Mouse (Mus musculus) neural tube, embryonic 12.5 days (tissue): Measurements from ENCODE around the gene Tgfbi. TPM values are rescaled to one million over a fixed set of nuclear protein-coding genes. Genes with fewer than 3 reads are reported as not detected.

Experiments used
- ATAC-seq: fragments of 200-750 bp; cut with Nextera tagmentation; 2 replicates; pipeline ENCODE4 v1.8.0; 2017; ENCODE audit warnings: low read depth, mild to moderate bottlenecking, moderate TSS enrichment, moderate library complexity; ENCODE audit not compliant: low FRiP score
- H3K27ac ChIP-seq: fragments of 300-500 bp; sonication (generic); 2 replicates; pipeline ENCODE4 v1.5.1; 2016
- H3K27me3 ChIP-seq: fragments of 300-500 bp; sonication (generic); replicated peaks from 2 replicates; pipeline ENCODE4 v1.6.1; 2016; ENCODE audit warnings: mild to moderate bottlenecking
- H3K36me3 ChIP-seq: fragments of 300-500 bp; sonication (generic); 2 replicates; pipeline ENCODE4 v1.6.1; 2016; ENCODE audit warnings: mild to moderate bottlenecking
- H3K4me1 ChIP-seq: fragments of 300-500 bp; sonication (generic); 2 replicates; pipeline ENCODE4 v1.6.1; 2016
- H3K4me2 ChIP-seq: fragments of 300-500 bp; sonication (generic); replicated peaks from 2 replicates; pipeline ENCODE4 v1.6.1; 2016; ENCODE audit warnings: mild to moderate bottlenecking
- H3K4me3 ChIP-seq: fragments of 300-500 bp; sonication (generic); 2 replicates; pipeline ENCODE4 v1.5.1; 2016
- H3K9ac ChIP-seq: fragments of 300-500 bp; sonication (generic); 2 replicates; pipeline ENCODE4 v1.6.1; 2016; ENCODE audit warnings: mild to moderate bottlenecking
- H3K9me3 ChIP-seq: fragments of 300-500 bp; sonication (generic); 2 replicates; pipeline ENCODE4 v1.6.1; 2016; ENCODE audit warnings: mild to moderate bottlenecking
- WGBS: fragments of 180-500 bp; shearing (Covaris S2); methylation state at CpG from one replicate; pipeline ENCODE4 v1.1.7; 2016; 5-methylcytosine and 5-hydroxymethylcytosine counted together
- polyA plus RNA-seq: library from polyadenylated mRNA; unstranded; fragments of >200 nt; fragmentation: Nextera tagmentation; extraction: Ambion mirVana; gene quantifications from 2 replicates; pipeline ENCODE4 v1.2.1, GENCODE M21; 2016

Gene Tgfbi
- polyA plus RNA-seq, 1 experiment from 2014 or later: 39.9 TPM

DNA sequence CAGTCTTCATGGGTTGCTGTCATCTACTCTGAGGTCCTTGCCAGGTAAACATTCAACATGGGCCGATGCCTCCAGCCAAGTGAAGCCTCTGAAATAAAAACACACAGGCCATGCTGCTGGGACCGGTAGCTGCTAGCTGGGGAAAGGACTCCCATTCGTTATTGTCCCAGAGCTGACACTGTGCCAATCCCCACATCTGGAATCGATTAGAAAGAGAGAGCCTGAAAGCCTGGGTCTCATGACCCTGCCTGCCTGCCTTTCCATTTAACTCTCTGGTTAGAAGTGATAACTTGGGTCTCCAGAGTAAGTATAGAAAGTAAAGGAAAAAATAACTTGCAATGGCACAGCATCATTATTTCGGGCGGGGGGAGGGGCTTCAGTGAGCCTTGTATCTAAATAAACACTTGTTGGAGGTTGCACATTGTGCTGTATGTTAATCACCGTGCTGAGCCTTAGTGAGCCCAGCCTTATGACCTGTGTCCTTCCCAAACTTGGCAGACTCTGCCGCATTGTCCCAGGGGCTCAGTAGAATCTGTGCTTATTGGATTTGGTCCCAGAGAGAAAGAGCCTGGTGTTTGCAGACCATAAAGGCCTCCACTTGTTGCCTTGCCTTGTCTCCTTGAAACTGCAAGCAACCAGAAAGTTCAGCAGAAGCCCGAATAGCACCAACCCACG is 9.0 kb upstream of the Tgfbi start:
- H3K4me1 ChIP-seq: peaks cover 4% of the 10 kb centered on the region; the same call in 1 of the 2 replicates
- ATAC-seq: no peak
- H3K9ac ChIP-seq: no peak overlapping the region
- H3K4me3 ChIP-seq: no peak overlapping the region
- 74% methylated on average over 10 of the region's 10 CpGs for WGBS
- no peaks in the 10 kb centered on the region for H3K9me3 ChIP-seq
- H3K36me3 ChIP-seq: no peaks in the 10 kb centered on the region
- no peak overlapping the region for H3K4me2 ChIP-seq
- H3K27me3 ChIP-seq: no peaks in the 10 kb centered on the region
- no peak overlapping the region for H3K27ac ChIP-seq

DNA sequence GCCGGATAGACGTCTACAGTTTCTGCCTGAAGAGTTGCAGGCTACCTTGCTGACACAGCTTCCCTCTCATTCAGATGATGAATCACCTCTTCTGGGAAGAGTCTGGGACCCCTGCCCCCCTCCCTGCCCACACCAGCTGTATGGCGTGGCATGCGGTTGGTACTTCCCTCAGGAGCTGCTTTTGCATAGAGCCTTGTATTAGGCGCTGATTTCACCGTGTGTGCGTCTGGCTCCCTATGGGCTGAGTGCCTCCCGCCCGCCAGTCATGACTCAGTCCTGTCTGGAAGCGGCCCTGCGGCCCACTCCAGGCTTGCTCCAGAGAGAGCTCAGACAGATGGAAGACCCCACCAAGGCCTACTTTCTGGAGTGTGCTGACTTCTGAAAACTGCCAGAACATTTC is 8.1 kb upstream of the Tgfbi start:
- no peak overlapping the region for H3K4me3 ChIP-seq
- no peak overlapping the region for H3K9ac ChIP-seq
- H3K36me3 ChIP-seq: no peaks in the 10 kb centered on the region
- no peak overlapping the region for H3K27ac ChIP-seq
- H3K4me2 ChIP-seq: no peak overlapping the region
- peaks cover 4% of the 10 kb centered on the region; the same call in 1 of the 2 replicates for H3K4me1 ChIP-seq
- H3K27me3 ChIP-seq: no peaks in the 10 kb centered on the region
- 0 out of 2 replicates have a peak, but pooled peaks have one; percentile 37 for ATAC-seq
- WGBS: 40% methylated on average over 11 of the region's 11 CpGs
- no peaks in the 10 kb centered on the region for H3K9me3 ChIP-seq

DNA sequence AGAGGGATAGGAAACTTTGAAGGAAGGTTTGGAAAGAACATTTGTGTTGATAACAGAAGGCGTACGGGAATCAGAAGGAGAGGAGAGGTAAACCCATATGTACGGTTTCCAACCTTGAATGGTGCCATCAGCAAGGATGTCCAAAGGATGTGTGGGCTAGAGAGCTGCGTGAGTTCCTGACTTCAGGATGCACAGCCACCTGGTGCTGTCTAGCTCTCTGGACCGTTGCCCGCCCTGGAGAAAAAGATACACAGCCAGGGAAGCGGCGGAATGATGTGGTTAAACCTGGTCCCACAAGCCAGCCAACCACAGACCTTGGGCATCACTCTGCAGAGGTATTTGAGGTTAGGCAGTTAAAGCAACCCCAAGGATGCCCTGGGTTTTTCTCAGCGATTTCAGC is 3.8 kb upstream of the Tgfbi start:
- Histone ChIP-seq H3K4me1 (peaks cover 13% of the 10 kb centered on the region), H3K36me3 (no peaks in the 10 kb centered on the region), H3K27me3 (peaks cover 8% of the 10 kb centered on the region; the same call in 1 of the 2 replicates), H3K27ac (no peak overlapping the region), H3K9ac (no peak overlapping the region), H3K4me3 (no peak overlapping the region), H3K9me3 (no peaks in the 10 kb centered on the region), H3K4me2 (no peak overlapping the region)
- no peak for ATAC-seq
- WGBS: 93% methylated on average over 9 of the region's 9 CpGs

DNA sequence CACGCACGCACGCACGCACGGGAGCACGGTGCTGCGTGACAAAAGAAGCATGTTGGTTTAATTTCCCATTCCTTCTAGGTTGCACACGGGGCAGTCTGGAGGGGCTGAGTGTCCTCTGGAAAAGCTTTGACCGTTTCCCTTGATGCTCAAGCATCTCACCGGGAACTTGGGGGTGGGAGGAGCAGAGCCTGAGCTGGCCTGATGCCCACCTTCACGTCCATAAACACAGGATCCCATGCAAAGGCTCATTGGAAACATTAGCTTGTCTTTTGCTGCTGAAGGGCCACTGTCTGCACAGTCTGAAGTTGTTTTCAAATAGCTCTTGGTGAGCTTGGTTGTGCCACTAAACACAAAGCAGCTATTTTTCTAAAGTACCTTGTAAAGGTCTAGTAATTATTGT is 2.6 kb upstream of the Tgfbi start:
- Histone ChIP-seq H3K27ac (no peak overlapping the region), H3K4me1 (peaks cover 9% of the 10 kb centered on the region), H3K4me3 (no peak overlapping the region), H3K27me3 (peaks cover 16% of the 10 kb centered on the region), H3K36me3 (no peaks in the 10 kb centered on the region), H3K9me3 (no peaks in the 10 kb centered on the region), H3K4me2 (no peak overlapping the region), H3K9ac (no peak overlapping the region)
- WGBS: 76% methylated on average over 11 of the region's 11 CpGs
- ATAC-seq: no peak

DNA sequence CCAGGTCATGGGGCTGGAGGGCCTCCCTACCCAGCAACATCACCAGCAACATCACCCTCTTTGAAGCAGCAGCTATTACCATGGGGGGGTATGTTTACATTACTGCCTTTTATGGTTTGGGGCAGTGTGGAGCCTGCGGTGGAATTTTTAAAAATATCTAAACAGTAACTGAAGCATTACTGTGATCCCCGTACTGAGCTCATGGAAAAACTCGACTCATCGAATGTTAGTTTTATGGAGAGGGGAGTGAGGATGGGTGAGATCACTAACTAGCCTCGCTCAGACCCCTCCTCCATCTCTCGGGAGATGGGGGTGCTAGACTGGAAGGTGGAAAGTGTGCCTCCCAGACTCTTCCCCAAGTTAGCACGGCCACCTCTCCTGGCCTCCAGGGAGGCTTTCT is 2.1 kb upstream of the Tgfbi start:
- Histone ChIP-seq H3K27me3 (peaks cover 16% of the 10 kb centered on the region), H3K9ac (no peak overlapping the region), H3K4me3 (no peak overlapping the region), H3K4me2 (no peak overlapping the region), H3K36me3 (no peaks in the 10 kb centered on the region), H3K9me3 (no peaks in the 10 kb centered on the region), H3K4me1 (peaks cover 13% of the 10 kb centered on the region), H3K27ac (no peak overlapping the region)
- no peak for ATAC-seq
- 53% methylated on average over 7 of the region's 7 CpGs for WGBS

DNA sequence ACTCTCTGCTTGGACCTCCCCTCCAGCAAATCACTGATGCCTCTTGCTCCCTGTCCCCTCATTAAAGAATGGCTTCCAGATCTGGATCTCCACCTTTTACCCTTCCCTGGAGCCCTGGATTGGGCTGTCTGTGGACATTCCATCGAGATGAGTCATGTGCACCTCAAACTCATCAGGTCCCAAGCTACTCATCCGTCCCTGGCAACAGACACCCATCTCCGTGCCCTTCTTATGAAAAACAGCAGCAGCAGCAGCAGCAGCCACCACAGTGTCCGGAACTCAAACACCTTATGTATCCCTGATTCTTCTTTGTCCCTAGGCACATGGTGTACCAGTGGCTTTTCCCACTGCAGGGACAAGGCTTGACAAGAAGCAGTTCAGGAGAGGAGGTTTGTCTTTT is 1.5 kb upstream of the Tgfbi start:
- Histone ChIP-seq H3K9ac (no peak overlapping the region), H3K4me1 (peaks cover 19% of the 10 kb centered on the region), H3K36me3 (no peaks in the 10 kb centered on the region), H3K4me2 (no peak overlapping the region), H3K27ac (no peak overlapping the region), H3K27me3 (peaks cover 16% of the 10 kb centered on the region), H3K4me3 (no peak overlapping the region), H3K9me3 (no peaks in the 10 kb centered on the region)
- no peak for ATAC-seq
- 83% methylated on average over 4 of the region's 4 CpGs for whole genome bisulfite sequencing

DNA sequence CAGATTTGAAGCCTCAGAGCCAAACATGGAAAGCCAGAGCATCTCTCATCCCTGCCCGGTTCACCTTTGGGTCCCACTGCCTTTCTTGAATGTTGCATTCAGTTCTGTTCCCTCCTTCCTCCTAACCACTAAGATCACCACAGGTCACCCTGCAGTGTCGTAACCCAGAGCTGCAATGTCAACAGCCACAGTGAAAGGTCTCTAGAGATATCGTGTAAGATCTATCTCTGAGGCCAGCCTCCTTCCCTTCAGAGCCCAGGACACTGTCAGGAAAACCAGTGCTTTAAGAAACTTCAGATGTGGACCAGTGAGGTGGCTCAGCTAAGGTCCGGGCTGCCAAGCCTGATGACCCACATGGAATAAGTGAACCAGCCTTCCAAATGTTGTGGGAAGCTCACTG is 1.8 kb downstream of the Tgfbi start:
- H3K9me3 ChIP-seq: no peaks in the 10 kb centered on the region
- peak overlapping the region; percentile 97 for H3K4me2 ChIP-seq
- H3K4me1 ChIP-seq: peaks cover 21% of the 10 kb centered on the region
- peaks cover 16% of the 10 kb centered on the region for H3K27me3 ChIP-seq
- no peak for ATAC-seq
- H3K36me3 ChIP-seq: no peaks in the 10 kb centered on the region
- no peak overlapping the region for H3K9ac ChIP-seq
- H3K27ac ChIP-seq: no peak overlapping the region
- no peak overlapping the region for H3K4me3 ChIP-seq
- WGBS: 77% methylated on average over 4 of the region's 4 CpGs

DNA sequence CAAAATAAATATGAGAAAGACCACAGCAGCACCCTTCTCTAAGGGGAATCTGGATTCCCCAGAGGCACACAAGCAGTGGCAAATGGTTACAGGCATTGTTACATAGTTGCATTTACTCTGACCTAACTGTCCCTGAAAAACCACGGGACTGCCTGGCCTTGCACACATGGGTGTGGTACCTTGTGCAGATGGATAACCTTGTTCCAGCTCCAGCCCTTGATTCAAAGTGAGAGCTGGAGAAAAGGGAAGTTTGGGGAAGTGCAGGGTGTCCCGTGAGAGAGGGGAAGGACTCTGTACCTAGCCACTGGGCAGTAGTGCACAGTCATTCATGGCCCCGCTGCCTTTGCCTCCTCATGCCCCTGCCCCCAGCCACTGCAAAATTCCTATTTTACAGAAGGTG is 2.4 kb downstream of the Tgfbi start:
- H3K9me3 ChIP-seq: no peaks in the 10 kb centered on the region
- no peak overlapping the region for H3K9ac ChIP-seq
- no peaks in the 10 kb centered on the region for H3K36me3 ChIP-seq
- H3K27ac ChIP-seq: no peak overlapping the region
- ATAC-seq: no peak
- no peak overlapping the region for H3K4me3 ChIP-seq
- H3K27me3 ChIP-seq: peaks cover 16% of the 10 kb centered on the region
- 51% methylated on average over 3 of the region's 3 CpGs for WGBS
- H3K4me1 ChIP-seq: peaks cover 21% of the 10 kb centered on the region
- peak overlapping the region; percentile 25; the same call in 1 of the 2 replicates for H3K4me2 ChIP-seq

DNA sequence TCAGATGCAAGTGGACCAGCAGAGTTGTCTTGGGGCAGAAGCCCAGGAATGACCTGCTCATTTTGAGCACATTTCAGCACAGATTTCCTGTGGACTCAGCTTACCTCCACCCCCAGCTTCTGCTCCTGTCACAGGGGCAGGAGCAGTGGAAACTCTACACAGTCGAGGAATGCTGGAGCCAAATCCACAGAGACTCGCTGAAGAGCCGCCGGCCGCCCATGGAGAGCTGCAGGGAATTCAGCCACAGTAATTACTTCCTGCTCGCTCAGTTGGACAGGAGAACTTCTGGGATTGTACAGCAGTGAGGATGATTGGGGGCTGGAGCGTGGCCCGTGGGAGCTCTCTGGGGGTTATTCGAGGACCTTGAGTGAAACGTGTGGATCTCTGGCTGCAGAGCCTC is 3.0 kb downstream of the Tgfbi start:
- Histone ChIP-seq H3K4me1 (peaks cover 21% of the 10 kb centered on the region), H3K36me3 (no peaks in the 10 kb centered on the region), H3K4me3 (no peak overlapping the region), H3K27me3 (peaks cover 16% of the 10 kb centered on the region), H3K27ac (no peak overlapping the region), H3K9ac (no peak overlapping the region), H3K9me3 (no peaks in the 10 kb centered on the region), H3K4me2 (peak overlapping the region; percentile 25)
- 14% methylated on average over 10 of the region's 10 CpGs for WGBS
- ATAC-seq: no peak

DNA sequence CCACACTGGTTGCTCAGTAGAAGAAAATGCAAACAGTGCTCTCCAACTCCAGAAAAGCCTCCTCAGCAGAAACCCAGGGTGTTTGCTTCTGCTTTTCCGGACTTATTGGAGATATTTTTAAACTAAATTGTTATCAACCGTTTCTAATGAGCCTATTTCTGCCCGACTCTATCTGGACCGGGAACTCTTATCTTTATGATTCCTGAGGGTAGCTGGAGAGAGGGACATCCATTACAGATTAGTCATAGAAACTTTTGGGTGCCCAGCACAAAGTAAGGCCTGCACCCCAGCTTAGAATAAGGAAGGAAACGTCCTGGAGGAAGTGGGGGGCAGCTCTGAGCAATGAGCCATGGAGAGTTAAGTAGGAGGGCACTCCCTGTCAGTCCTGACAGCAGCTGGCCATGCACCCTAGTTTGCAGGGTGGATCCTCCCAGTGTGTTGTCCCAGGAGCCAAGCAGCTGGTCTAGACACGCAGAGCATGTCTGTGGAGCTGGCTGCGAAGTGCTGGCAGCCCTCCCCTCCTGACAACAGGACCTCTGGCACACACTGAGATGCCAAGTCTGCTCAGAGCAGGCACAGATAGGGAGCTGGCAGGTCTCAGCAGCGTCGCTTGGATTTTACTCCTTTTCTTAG is 4.2 kb downstream of the Tgfbi start:
- Histone ChIP-seq H3K4me2 (no peak overlapping the region), H3K27ac (no peak overlapping the region), H3K4me3 (no peak overlapping the region), H3K9me3 (no peaks in the 10 kb centered on the region), H3K27me3 (peaks cover 16% of the 10 kb centered on the region), H3K4me1 (peaks cover 21% of the 10 kb centered on the region), H3K9ac (no peak overlapping the region), H3K36me3 (no peaks in the 10 kb centered on the region)
- WGBS: 79% methylated on average over 9 of the region's 9 CpGs
- no peak for ATAC-seq

DNA sequence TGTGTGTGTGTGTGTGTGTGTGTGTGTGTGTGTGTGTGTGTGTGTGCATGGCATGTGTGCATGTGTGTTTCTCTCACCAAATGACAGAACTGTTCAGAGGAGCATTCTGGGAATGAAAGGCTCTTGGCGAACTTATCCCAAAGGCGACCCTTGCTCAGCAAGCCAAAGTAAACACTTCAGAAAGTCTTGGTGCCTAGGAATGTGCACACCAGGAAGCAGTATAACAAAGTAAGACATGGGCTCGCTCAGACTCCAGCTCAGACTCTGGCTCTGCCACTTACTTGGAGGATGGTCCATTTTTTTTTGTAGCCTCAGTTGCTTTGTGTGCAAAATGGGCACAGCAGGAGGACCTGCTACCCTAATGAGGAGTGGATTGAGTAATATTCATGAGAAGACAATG is 5.4 kb downstream of the Tgfbi start:
- ATAC-seq: no peak
- Histone ChIP-seq H3K36me3 (no peaks in the 10 kb centered on the region), H3K27me3 (peaks cover 12% of the 10 kb centered on the region; the same call in 1 of the 2 replicates), H3K4me3 (no peak overlapping the region), H3K9ac (no peak overlapping the region), H3K27ac (no peak overlapping the region), H3K4me2 (no peak overlapping the region), H3K4me1 (peaks cover 14% of the 10 kb centered on the region; the same call in 1 of the 2 replicates), H3K9me3 (no peaks in the 10 kb centered on the region)
- 68% methylated on average over 3 of the region's 3 CpGs for WGBS

DNA sequence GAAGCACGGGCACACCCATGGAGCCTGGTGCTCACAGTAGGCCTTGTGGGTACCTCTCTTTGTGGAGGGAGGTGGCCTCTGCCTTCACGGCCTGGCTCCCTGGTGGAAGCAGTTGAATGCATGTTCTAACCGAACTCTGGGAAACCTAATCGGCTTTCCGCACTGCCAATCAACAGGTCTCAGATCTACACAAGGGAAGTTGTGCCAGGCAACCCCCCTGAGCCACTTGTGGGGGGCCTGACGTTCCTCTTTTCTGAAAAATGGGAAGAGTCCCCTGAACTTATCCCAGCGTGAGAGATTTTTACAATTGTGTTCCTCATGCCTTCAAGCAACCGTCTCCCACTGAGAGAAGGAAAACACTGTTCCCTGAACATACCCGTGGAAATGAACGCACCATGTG is 5.9 kb downstream of the Tgfbi start:
- H3K27me3 ChIP-seq: peaks cover 8% of the 10 kb centered on the region; the same call in 1 of the 2 replicates
- H3K4me3 ChIP-seq: no peak overlapping the region
- no peak overlapping the region for H3K27ac ChIP-seq
- H3K9me3 ChIP-seq: no peaks in the 10 kb centered on the region
- 69% methylated on average over 10 of the region's 10 CpGs for WGBS
- no peak overlapping the region for H3K4me2 ChIP-seq
- H3K4me1 ChIP-seq: peaks cover 12% of the 10 kb centered on the region; the same call in 1 of the 2 replicates
- H3K9ac ChIP-seq: no peak overlapping the region
- no peaks in the 10 kb centered on the region for H3K36me3 ChIP-seq
- no peak for ATAC-seq

DNA sequence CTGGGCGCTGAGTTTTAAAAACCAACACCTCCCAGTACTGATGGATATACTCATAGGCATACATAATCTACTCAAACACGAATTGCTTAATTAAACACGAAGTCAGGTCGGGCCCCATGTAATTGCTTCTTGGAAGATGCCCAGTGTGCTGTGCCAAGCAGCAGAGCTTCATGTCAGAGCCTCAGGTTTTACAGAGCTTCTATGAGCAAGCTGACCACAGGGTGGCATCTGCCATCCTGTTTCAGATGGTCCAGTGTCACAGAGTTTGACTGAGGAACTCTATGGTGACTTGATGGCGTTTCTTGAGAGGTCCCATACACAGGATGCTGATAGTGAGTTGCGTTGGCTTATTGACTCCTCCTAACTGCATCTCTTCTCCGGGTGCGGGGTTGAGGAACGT is 6.5 kb downstream of the Tgfbi start:
- Histone ChIP-seq H3K27ac (no peak overlapping the region), H3K4me2 (no peak overlapping the region), H3K27me3 (peaks cover 5% of the 10 kb centered on the region; the same call in 1 of the 2 replicates), H3K4me3 (no peak overlapping the region), H3K9ac (no peak overlapping the region), H3K9me3 (no peaks in the 10 kb centered on the region), H3K36me3 (no peaks in the 10 kb centered on the region), H3K4me1 (peaks cover 12% of the 10 kb centered on the region; the same call in 1 of the 2 replicates)
- ATAC-seq: no peak
- 90% methylated on average over 9 of the region's 9 CpGs for WGBS
